Mouse (Mus musculus) brain, embryonic 14.5 days (tissue): ENCODE data around the gene Gm28047.

ENCODE experiments used
- CTCF ChIP-seq: fragments of 200-500 bp; IDR thresholded peaks from 2 replicates; pipeline ENCODE4 v1.5.1; 2012; ENCODE audit warnings: inconsistent platforms, mild to moderate bottlenecking, moderate library complexity, borderline replicate concordance; ENCODE audit not compliant: insufficient read depth, insufficient read length; ENCODE audit errors: extremely low read depth
- POLR2A ChIP-seq: fragments of 200-500 bp; IDR thresholded peaks from 2 replicates; pipeline ENCODE4 v1.6.1; 2012; ENCODE audit warnings: mild to moderate bottlenecking, inconsistent platforms, borderline replicate concordance; ENCODE audit not compliant: poor library complexity, insufficient read depth, insufficient read length, severe bottlenecking; ENCODE audit errors: extremely low read depth

- no peak for TF ChIP-seq POLR2A
- no peak for TF ChIP-seq CTCF
Observed at GRCm38 (mm10) chr15:102528396-102528795, 96.5 kb downstream of the Gm28047 start.
